Mouse (Mus musculus): ENCODE data around the gene Rps6kb1. TPM values are rescaled to one million over a fixed set of nuclear protein-coding genes. Genes with fewer than 3 reads are reported as not detected.

The Rps6kb1 gene
- polyA plus RNA-seq, 1 experiment from 2014 or later, result 66.4 TPM

- Histone ChIP-seq H3K4me2 (ENCODE audit: low read depth, low read length, severe bottlenecking) (no peak overlapping the region), H3K27ac (ENCODE audit: low read depth, low read length) (no peak overlapping the region), H3K36me3 (ENCODE audit: control insufficient read depth, insufficient read depth, low read length) (no peaks in the 10 kb centered on the region; the same call in 1 of the 2 replicates), H3K9me3 (ENCODE audit: control insufficient read depth, low read length) (no peaks in the 10 kb centered on the region), H3K9ac (ENCODE audit: low read length) (no peak overlapping the region), H3K27me3 (ENCODE audit: control insufficient read depth, insufficient read depth, low read length) (no peaks in the 10 kb centered on the region), H3K4me3 (ENCODE audit: low read depth, low read length) (no peak overlapping the region), H3K4me1 (replicated peaks; ENCODE audit: control insufficient read depth, insufficient read depth, low read length) (no peaks in the 10 kb centered on the region; the same call in 1 of the 2 replicates)
- DNase-seq (ENCODE audit: low spot score) (no peak), ATAC-seq (replicated peaks; ENCODE audit: low FRiP score) (no peak)
- WGBS, result 80% methylated on average over 3 of the region's 3 CpGs
These were observed 23.8 kb upstream of the Rps6kb1 start for GRCm38 (mm10) chr11:86568425-86568824.

- 89% methylated on average over 4 of the region's 4 CpGs for WGBS
- Histone ChIP-seq H3K27me3 (ENCODE audit: control insufficient read depth, insufficient read depth, low read length) (no peaks in the 10 kb centered on the region), H3K4me1 (replicated peaks; ENCODE audit: control insufficient read depth, insufficient read depth, low read length) (no peaks in the 10 kb centered on the region), H3K36me3 (ENCODE audit: control insufficient read depth, insufficient read depth, low read length) (no peaks in the 10 kb centered on the region), H3K4me3 (ENCODE audit: low read depth, low read length) (no peak overlapping the region), H3K9me3 (ENCODE audit: control insufficient read depth, low read length) (no peaks in the 10 kb centered on the region), H3K4me2 (ENCODE audit: low read depth, low read length, severe bottlenecking) (no peak overlapping the region), H3K9ac (ENCODE audit: low read length) (no peak overlapping the region), H3K27ac (ENCODE audit: low read depth, low read length) (no peak overlapping the region)
- DNase-seq (ENCODE audit: low spot score), result peak; percentile 13
- no peak for ATAC-seq (replicated peaks; ENCODE audit: low FRiP score)
These were observed 13.7 kb upstream of the Rps6kb1 start for GRCm38 (mm10) chr11:86558258-86558657.

GRCm38 (mm10) chr11:86553525-86553924 is 8.9 kb upstream of the Rps6kb1 start:
- ATAC-seq (replicated peaks; ENCODE audit: low FRiP score), result no peak

GRCm38 (mm10) chr11:86547412-86547811 is 2.8 kb upstream of the Rps6kb1 start:
- Histone ChIP-seq H3K27ac (ENCODE audit: low read depth, low read length) (no peak overlapping the region), H3K4me1 (replicated peaks; ENCODE audit: control insufficient read depth, insufficient read depth, low read length) (0 out of 2 replicates have a peak, but pooled peaks cover 6% of the 10 kb centered on the region), H3K27me3 (ENCODE audit: control insufficient read depth, insufficient read depth, low read length) (no peaks in the 10 kb centered on the region), H3K9ac (ENCODE audit: low read length) (no peak overlapping the region), H3K36me3 (ENCODE audit: control insufficient read depth, insufficient read depth, low read length) (no peaks in the 10 kb centered on the region), H3K4me3 (ENCODE audit: low read depth, low read length) (no peak overlapping the region), H3K9me3 (ENCODE audit: control insufficient read depth, low read length) (no peaks in the 10 kb centered on the region), H3K4me2 (ENCODE audit: low read depth, low read length, severe bottlenecking) (no peak overlapping the region)
- ATAC-seq (replicated peaks; ENCODE audit: low FRiP score), result no peak
- WGBS, result 100% methylated on average over 1 of the region's 1 CpGs
- DNase-seq (ENCODE audit: low spot score), result no peak

More at GRCm38 (mm10) chr11:86553525-86553924, 8.9 kb upstream of the Rps6kb1 start:
- Histone ChIP-seq H3K36me3 (ENCODE audit: control insufficient read depth, insufficient read depth, low read length) (no peaks in the 10 kb centered on the region), H3K9ac (ENCODE audit: low read length) (no peak overlapping the region), H3K4me1 (replicated peaks; ENCODE audit: control insufficient read depth, insufficient read depth, low read length) (no peaks in the 10 kb centered on the region), H3K27ac (ENCODE audit: low read depth, low read length) (no peak overlapping the region), H3K9me3 (ENCODE audit: control insufficient read depth, low read length) (no peaks in the 10 kb centered on the region), H3K27me3 (ENCODE audit: control insufficient read depth, insufficient read depth, low read length) (no peaks in the 10 kb centered on the region), H3K4me3 (ENCODE audit: low read depth, low read length) (no peak overlapping the region), H3K4me2 (ENCODE audit: low read depth, low read length, severe bottlenecking) (no peak overlapping the region)
- DNase-seq (ENCODE audit: low spot score), result no peak
- 92% methylated on average over 6 of the region's 6 CpGs for WGBS

GRCm38 (mm10) chr11:86545556-86545955 is 951 bp upstream of the Rps6kb1 start:
- Histone ChIP-seq H3K4me2 (ENCODE audit: low read depth, low read length, severe bottlenecking) (peak overlapping the region; percentile 58), H3K9ac (ENCODE audit: low read length) (peak overlapping the region; percentile 48; the same call in 1 of the 2 replicates), H3K27ac (ENCODE audit: low read depth, low read length) (no peak overlapping the region), H3K4me3 (ENCODE audit: low read depth, low read length) (peak overlapping the region; percentile 98), H3K27me3 (ENCODE audit: control insufficient read depth, insufficient read depth, low read length) (no peaks in the 10 kb centered on the region), H3K9me3 (ENCODE audit: control insufficient read depth, low read length) (no peaks in the 10 kb centered on the region), H3K36me3 (ENCODE audit: control insufficient read depth, insufficient read depth, low read length) (no peaks in the 10 kb centered on the region), H3K4me1 (replicated peaks; ENCODE audit: control insufficient read depth, insufficient read depth, low read length) (0 out of 2 replicates have a peak, but pooled peaks cover 6% of the 10 kb centered on the region)
- DNase-seq (ENCODE audit: low spot score), result no peak
- ATAC-seq (replicated peaks; ENCODE audit: low FRiP score), result no peak
- 83% methylated on average over 8 of the region's 8 CpGs for WGBS

GRCm38 (mm10) chr11:86543960-86544638 is 506 bp downstream of the Rps6kb1 start:
- H3K9me3 ChIP-seq (ENCODE audit: control insufficient read depth, low read length), result no peaks in the 10 kb centered on the region
- peak overlapping the region; percentile 98 for H3K4me3 ChIP-seq (ENCODE audit: low read depth, low read length)
- peak overlapping the region; percentile 86 for H3K9ac ChIP-seq (ENCODE audit: low read length)
- no peaks in the 10 kb centered on the region for H3K36me3 ChIP-seq (ENCODE audit: control insufficient read depth, insufficient read depth, low read length)
- ATAC-seq (replicated peaks; ENCODE audit: low FRiP score) (peak; percentile 49), DNase-seq (ENCODE audit: low spot score) (no peak)
- 0 out of 2 replicates have a peak, but pooled peaks cover 6% of the 10 kb centered on the region for H3K4me1 ChIP-seq (replicated peaks; ENCODE audit: control insufficient read depth, insufficient read depth, low read length)
- H3K27me3 ChIP-seq (ENCODE audit: control insufficient read depth, insufficient read depth, low read length), result no peaks in the 10 kb centered on the region
- H3K27ac ChIP-seq (ENCODE audit: low read depth, low read length), result peak overlapping the region; percentile 48; the same call in 1 of the 2 replicates
- peak overlapping the region; percentile 76 for H3K4me2 ChIP-seq (ENCODE audit: low read depth, low read length, severe bottlenecking)
- under 1% methylated on average over 30 of the region's 50 CpGs for WGBS

- no peaks in the 10 kb centered on the region for H3K27me3 ChIP-seq (ENCODE audit: control insufficient read depth, insufficient read depth, low read length)
- no peak overlapping the region for H3K4me3 ChIP-seq (ENCODE audit: low read depth, low read length)
- H3K4me2 ChIP-seq (ENCODE audit: low read depth, low read length, severe bottlenecking), result no peak overlapping the region
- H3K27ac ChIP-seq (ENCODE audit: low read depth, low read length), result no peak overlapping the region
- DNase-seq (ENCODE audit: low spot score) (no peak), ATAC-seq (replicated peaks; ENCODE audit: low FRiP score) (no peak)
- no peaks in the 10 kb centered on the region for H3K36me3 ChIP-seq (ENCODE audit: control insufficient read depth, insufficient read depth, low read length)
- H3K9me3 ChIP-seq (ENCODE audit: control insufficient read depth, low read length), result no peaks in the 10 kb centered on the region
- 90% methylated on average over 1 of the region's 1 CpGs for WGBS
- H3K9ac ChIP-seq (ENCODE audit: low read length), result no peak overlapping the region
- H3K4me1 ChIP-seq (replicated peaks; ENCODE audit: control insufficient read depth, insufficient read depth, low read length), result 0 out of 2 replicates have a peak, but pooled peaks cover 6% of the 10 kb centered on the region
These were observed 1.8 kb downstream of the Rps6kb1 start for GRCm38 (mm10) chr11:86542851-86543250.

- WGBS, result 96% methylated on average over 2 of the region's 2 CpGs
- no peak overlapping the region for H3K4me2 ChIP-seq (ENCODE audit: low read depth, low read length, severe bottlenecking)
- no peak overlapping the region for H3K27ac ChIP-seq (ENCODE audit: low read depth, low read length)
- DNase-seq (ENCODE audit: low spot score) (no peak), ATAC-seq (replicated peaks; ENCODE audit: low FRiP score) (no peak)
- 0 out of 2 replicates have a peak, but pooled peaks cover 4% of the 10 kb centered on the region for H3K4me1 ChIP-seq (replicated peaks; ENCODE audit: control insufficient read depth, insufficient read depth, low read length)
- H3K36me3 ChIP-seq (ENCODE audit: control insufficient read depth, insufficient read depth, low read length), result no peaks in the 10 kb centered on the region
- H3K9ac ChIP-seq (ENCODE audit: low read length), result no peak overlapping the region
- H3K4me3 ChIP-seq (ENCODE audit: low read depth, low read length), result no peak overlapping the region
- H3K27me3 ChIP-seq (ENCODE audit: control insufficient read depth, insufficient read depth, low read length), result no peaks in the 10 kb centered on the region
- H3K9me3 ChIP-seq (ENCODE audit: control insufficient read depth, low read length), result no peaks in the 10 kb centered on the region
These were observed 4.1 kb downstream of the Rps6kb1 start for GRCm38 (mm10) chr11:86540476-86540845.

Measured in forebrain, embryonic 11.5 days (tissue).